Mouse (Mus musculus): ENCODE results near the gene Vmn2r120.
"Not testable (repeated sequence)": the region's sequence is repeated elsewhere in the genome, so short reads cannot be mapped to it uniquely, and the experiment has no call there.

The Vmn2r120 gene

DNA sequence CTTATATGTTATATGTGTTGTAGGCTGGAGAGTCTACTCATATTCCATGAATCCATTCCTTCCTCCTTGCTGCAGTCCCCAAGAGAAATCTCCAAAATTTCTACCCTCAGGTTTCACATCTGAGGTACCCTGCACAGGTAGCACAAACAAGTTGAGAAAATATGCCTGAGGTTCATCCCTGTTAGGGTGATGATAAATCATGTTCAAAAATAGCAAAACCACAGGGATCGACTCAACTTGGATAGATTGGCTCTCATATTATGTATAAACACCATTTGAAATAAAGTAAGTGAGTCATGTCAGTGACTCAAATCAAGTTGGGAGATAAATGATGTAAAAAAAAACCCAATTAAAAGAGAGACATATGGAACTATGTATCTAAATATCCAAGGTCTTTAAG lies at the start of gene Vmn2r120:
Gene Vmn2r120, minus strand, starts transcription at position 101 of the 400 bp plus-strand sequence.
- no peak for DNase-seq

DNA sequence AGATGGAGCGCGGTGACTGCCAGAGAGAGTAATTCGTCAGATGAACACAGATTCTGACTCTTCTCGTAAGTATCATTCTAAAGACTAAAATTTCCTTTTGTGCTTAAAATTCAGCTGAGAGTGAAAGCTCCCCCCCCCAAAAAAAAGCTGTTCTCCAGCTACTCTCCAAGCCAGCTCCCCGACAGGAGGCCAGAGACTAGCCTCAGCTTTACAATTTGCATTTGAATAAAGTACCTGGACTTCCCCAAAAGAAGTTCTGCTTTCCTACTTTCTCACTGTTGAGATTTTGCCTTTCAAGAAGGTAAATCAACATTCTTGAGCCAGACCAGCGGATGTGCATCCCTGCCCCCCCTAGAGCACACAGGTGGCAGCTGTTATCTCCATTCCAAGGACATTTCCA lies 42.0 kb upstream of the Vmn2r120 start:
- DNase-seq, result not testable (repeated sequence)

DNA sequence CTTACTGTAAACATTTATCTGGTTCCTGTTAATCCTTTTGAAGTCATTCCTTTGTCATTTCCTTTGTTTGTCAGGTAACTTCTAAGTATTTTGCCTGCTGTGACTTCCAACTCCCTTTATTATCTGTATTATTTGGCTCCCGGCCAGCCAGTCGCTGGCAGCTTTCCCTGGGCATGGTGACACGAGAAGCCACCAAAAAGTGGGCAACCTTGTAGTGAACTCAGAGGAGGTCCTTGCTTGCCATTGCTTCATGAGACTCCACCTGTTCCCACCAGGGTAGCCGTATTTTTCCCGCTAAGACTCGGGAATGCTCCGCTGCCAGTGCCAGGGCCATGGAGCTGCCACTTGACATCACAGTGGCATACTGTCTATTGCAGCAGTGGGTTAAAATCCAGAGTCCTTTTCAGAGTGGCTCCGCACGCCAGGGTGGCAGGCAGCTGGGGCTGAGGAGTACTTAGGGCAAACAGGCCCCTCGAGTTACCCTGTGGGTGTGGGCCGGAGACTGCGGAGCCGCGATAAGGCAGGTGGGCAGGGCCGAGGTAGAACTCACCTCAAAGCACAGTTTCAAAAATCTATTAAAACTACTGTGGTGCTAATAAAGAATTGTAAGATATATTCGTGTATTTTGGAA lies 28.9 kb upstream of the Vmn2r120 start:
- no peak for DNase-seq
